Mouse (Mus musculus): ENCODE data around the gene Ece1. TPM values are rescaled to one million over a fixed set of nuclear protein-coding genes. Genes with fewer than 3 reads are reported as not detected.

Ece1 gene
- polyA plus RNA-seq, 1 experiment from 2014 or later, result 53.7 TPM

- no peak overlapping the region for H3K9ac ChIP-seq
- peaks cover 8% of the 10 kb centered on the region for H3K4me1 ChIP-seq
- H3K4me3 ChIP-seq (replicated peaks), result no peak overlapping the region
- no peaks in the 10 kb centered on the region for H3K36me3 ChIP-seq
- 14% methylated on average over 10 of the region's 10 CpGs for WGBS
- peak overlapping the region; percentile 33 for H3K4me2 ChIP-seq
- peak; percentile 57 for ATAC-seq (replicated peaks; ENCODE audit: low FRiP score)
- no peaks in the 10 kb centered on the region for H3K27me3 ChIP-seq
- H3K9me3 ChIP-seq (replicated peaks), result no peaks in the 10 kb centered on the region
- 0 out of 2 replicates have a peak overlapping the region, but pooled peaks have one; percentile 41 for H3K27ac ChIP-seq
Measured at GRCm38 (mm10) chr4:137984212-137984611, 122.2 kb downstream of the Ece1 start.

DNA sequence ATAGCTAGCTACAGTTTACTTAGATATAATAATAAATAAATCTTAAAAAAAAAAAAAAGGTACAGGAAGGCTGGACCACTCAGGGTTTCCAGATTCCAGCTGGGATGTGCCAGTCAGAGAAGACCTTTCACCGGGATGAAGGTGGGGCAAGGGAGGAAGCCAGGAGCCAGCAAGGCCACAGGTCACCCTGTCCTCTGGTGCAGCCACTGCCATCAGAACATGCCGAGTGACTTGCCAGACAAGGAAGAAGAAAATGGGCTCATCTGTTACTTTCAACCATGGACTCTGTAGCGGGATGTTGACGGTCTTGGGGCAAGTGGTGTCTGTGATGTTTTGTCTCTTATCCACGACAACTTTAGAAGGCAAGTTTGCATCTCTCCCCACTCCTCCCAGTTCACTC, 122.7 kb downstream of the Ece1 start:
- Histone ChIP-seq H3K36me3 (no peaks in the 10 kb centered on the region), H3K4me2 (no peak overlapping the region), H3K27me3 (no peaks in the 10 kb centered on the region), H3K27ac (peak overlapping the region; percentile 48; the same call in 1 of the 2 replicates), H3K4me1 (peaks cover 8% of the 10 kb centered on the region), H3K4me3 (replicated peaks) (no peak overlapping the region), H3K9me3 (replicated peaks) (no peaks in the 10 kb centered on the region), H3K9ac (no peak overlapping the region)
- 62% methylated on average over 5 of the region's 5 CpGs for whole genome bisulfite sequencing
- no peak for ATAC-seq (replicated peaks; ENCODE audit: low FRiP score)

DNA sequence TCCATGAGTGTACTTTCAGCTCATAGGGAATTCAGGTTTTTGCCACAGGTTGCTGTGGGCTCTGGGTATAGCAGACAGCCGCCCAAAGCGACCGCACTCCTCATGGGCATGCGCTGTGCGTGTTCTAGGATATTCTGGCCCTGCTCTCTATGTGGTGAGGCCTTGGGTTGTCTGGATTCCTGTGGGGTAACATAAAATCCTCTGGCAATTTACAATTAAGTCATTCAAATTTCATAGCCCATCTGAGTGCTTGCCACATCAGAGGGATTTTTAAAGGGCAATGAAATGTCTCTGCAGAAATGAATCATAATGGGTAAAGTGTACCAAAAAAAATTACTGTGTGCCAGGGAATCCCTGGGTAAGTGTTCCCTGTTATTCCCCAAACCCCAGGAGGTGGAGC, 127.4 kb downstream of the Ece1 start:
- WGBS, result 87% methylated on average over 5 of the region's 5 CpGs
- H3K9ac ChIP-seq, result no peak overlapping the region
- no peak overlapping the region for H3K27ac ChIP-seq
- H3K36me3 ChIP-seq, result no peaks in the 10 kb centered on the region
- no peak for ATAC-seq (replicated peaks; ENCODE audit: low FRiP score)
- H3K4me1 ChIP-seq, result peaks cover 23% of the 10 kb centered on the region
- H3K27me3 ChIP-seq, result no peaks in the 10 kb centered on the region
- no peak overlapping the region for H3K4me3 ChIP-seq (replicated peaks)
- no peaks in the 10 kb centered on the region for H3K9me3 ChIP-seq (replicated peaks)
- no peak overlapping the region for H3K4me2 ChIP-seq

GRCm38 (mm10) chr4:137990433-137990832, 128.4 kb downstream of the Ece1 start:
- 85% methylated on average over 4 of the region's 4 CpGs for WGBS
- Histone ChIP-seq H3K9ac (no peak overlapping the region), H3K27ac (no peak overlapping the region), H3K4me2 (no peak overlapping the region), H3K4me1 (peaks cover 30% of the 10 kb centered on the region), H3K4me3 (replicated peaks) (no peak overlapping the region), H3K27me3 (no peaks in the 10 kb centered on the region), H3K36me3 (no peaks in the 10 kb centered on the region), H3K9me3 (replicated peaks) (no peaks in the 10 kb centered on the region)
- ATAC-seq (replicated peaks; ENCODE audit: low FRiP score), result no peak

- Histone ChIP-seq H3K27me3 (no peaks in the 10 kb centered on the region), H3K4me1 (peaks cover 38% of the 10 kb centered on the region), H3K36me3 (peaks cover 4% of the 10 kb centered on the region), H3K9ac (no peak overlapping the region), H3K4me3 (replicated peaks) (no peak overlapping the region), H3K9me3 (replicated peaks) (no peaks in the 10 kb centered on the region), H3K27ac (peak overlapping the region; percentile 37; the same call in 1 of the 2 replicates), H3K4me2 (no peak overlapping the region)
- no peak for ATAC-seq (replicated peaks; ENCODE audit: low FRiP score)
- WGBS, result 48% methylated on average over 7 of the region's 7 CpGs
Measured at GRCm38 (mm10) chr4:137991240-137991639, 129.2 kb downstream of the Ece1 start.

GRCm38 (mm10) chr4:137992890-137993289, 130.9 kb downstream of the Ece1 start, which contains the start of gene Eif4g3:
Eif4g3 (plus strand) TSS chr4:137993022.
- Histone ChIP-seq H3K4me2 (peak within 1 kb of the TSS; percentile 76), H3K4me3 (replicated peaks) (peak within 1 kb of the TSS; percentile 69), H3K36me3 (peaks cover 16% of the 10 kb centered on the region), H3K4me1 (peaks cover 44% of the 10 kb centered on the region), H3K9ac (peak within 1 kb of the TSS; percentile 95), H3K27ac (peak within 1 kb of the TSS; percentile 91), H3K27me3 (no peaks in the 10 kb centered on the region), H3K9me3 (replicated peaks) (no peaks in the 10 kb centered on the region)
- WGBS, result 2% methylated on average over 39 of the region's 39 CpGs
- no peak for ATAC-seq (replicated peaks; ENCODE audit: low FRiP score)

GRCm38 (mm10) chr4:137993291-137993758, 131.3 kb downstream of the Ece1 start:
- peaks cover 21% of the 10 kb centered on the region for H3K36me3 ChIP-seq
- no peaks in the 10 kb centered on the region for H3K27me3 ChIP-seq
- 0% methylated on average over 38 of the region's 59 CpGs for WGBS
- peak overlapping the region; percentile 76 for H3K4me2 ChIP-seq
- peak overlapping the region; percentile 69 for H3K4me3 ChIP-seq (replicated peaks)
- H3K9ac ChIP-seq, result peak overlapping the region; percentile 95
- H3K9me3 ChIP-seq (replicated peaks), result no peaks in the 10 kb centered on the region
- peak; percentile 94 for ATAC-seq (replicated peaks; ENCODE audit: low FRiP score)
- H3K4me1 ChIP-seq, result peaks cover 44% of the 10 kb centered on the region
- H3K27ac ChIP-seq, result peak overlapping the region; percentile 91

DNA sequence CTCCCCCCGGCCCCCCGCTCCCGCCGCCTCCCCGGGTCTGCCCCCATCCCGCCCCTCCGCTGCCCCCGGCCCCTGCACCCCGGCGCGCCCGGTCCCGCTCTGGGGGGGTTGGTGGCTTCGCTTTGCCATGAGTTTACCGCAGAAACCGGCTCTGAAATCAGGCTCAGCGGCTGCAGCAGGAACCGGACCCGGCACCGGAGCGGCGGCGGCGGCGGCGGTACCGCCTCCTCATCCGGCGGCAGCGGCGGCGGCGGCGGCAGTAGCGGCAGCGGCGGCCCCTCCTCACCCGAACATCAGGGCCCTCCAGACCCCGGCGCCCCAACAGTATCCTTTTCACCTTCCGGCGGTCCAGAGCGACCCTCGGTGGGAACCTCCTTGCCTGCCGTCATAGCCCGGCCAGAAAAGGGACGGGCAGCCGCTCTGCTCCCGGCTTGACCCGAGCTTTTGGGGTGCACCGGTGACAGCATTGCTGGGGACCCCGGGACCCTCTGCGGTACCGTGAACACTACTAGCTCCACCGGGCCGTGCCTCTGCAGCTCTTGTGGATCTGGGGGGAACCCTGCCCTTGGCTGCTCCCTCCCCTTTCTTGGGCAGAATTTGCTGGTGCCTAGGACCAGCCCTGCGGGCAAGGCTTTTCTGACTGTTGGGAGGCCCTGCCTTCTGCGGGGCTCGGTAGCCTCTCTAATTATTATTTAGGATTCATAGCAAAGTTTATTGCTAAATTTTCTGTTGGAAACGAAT, 132.0 kb downstream of the Ece1 start:
- Histone ChIP-seq H3K27ac (peak overlapping the region; percentile 91), H3K4me3 (replicated peaks) (peak overlapping the region; percentile 69), H3K9me3 (replicated peaks) (no peaks in the 10 kb centered on the region), H3K4me1 (peaks cover 44% of the 10 kb centered on the region), H3K27me3 (no peaks in the 10 kb centered on the region), H3K9ac (peak overlapping the region; percentile 95), H3K4me2 (peak overlapping the region; percentile 76), H3K36me3 (peaks cover 27% of the 10 kb centered on the region)
- WGBS, result under 1% methylated on average over 42 of the region's 60 CpGs
- peak; percentile 20 for ATAC-seq (replicated peaks; ENCODE audit: low FRiP score)

GRCm38 (mm10) chr4:137994562-137995336, 132.7 kb downstream of the Ece1 start:
- H3K27ac ChIP-seq, result peak overlapping the region; percentile 91
- H3K9me3 ChIP-seq (replicated peaks), result no peaks in the 10 kb centered on the region
- peak overlapping the region; percentile 69 for H3K4me3 ChIP-seq (replicated peaks)
- H3K4me1 ChIP-seq, result peaks cover 44% of the 10 kb centered on the region
- peak overlapping the region; percentile 76 for H3K4me2 ChIP-seq
- H3K9ac ChIP-seq, result peak overlapping the region; percentile 95
- ATAC-seq (replicated peaks; ENCODE audit: low FRiP score), result no peak
- H3K36me3 ChIP-seq, result peaks cover 35% of the 10 kb centered on the region
- WGBS, result 36% methylated on average over 12 of the region's 12 CpGs
- no peaks in the 10 kb centered on the region for H3K27me3 ChIP-seq

GRCm38 (mm10) chr4:137995399-137995798, 133.4 kb downstream of the Ece1 start:
- Histone ChIP-seq H3K36me3 (peaks cover 35% of the 10 kb centered on the region), H3K4me3 (replicated peaks) (peak overlapping the region; percentile 69), H3K9me3 (replicated peaks) (no peaks in the 10 kb centered on the region), H3K9ac (peak overlapping the region; percentile 95; the same call in 1 of the 2 replicates), H3K4me2 (peak overlapping the region; percentile 76), H3K4me1 (peaks cover 48% of the 10 kb centered on the region), H3K27me3 (no peaks in the 10 kb centered on the region), H3K27ac (peak overlapping the region; percentile 30; the same call in 1 of the 2 replicates)
- no peak for ATAC-seq (replicated peaks; ENCODE audit: low FRiP score)
- 60% methylated on average over 12 of the region's 12 CpGs for WGBS

GRCm38 (mm10) chr4:137998232-137998631, 136.2 kb downstream of the Ece1 start:
- Histone ChIP-seq H3K36me3 (peaks cover 51% of the 10 kb centered on the region), H3K27ac (no peak overlapping the region), H3K9me3 (replicated peaks) (no peaks in the 10 kb centered on the region), H3K4me3 (replicated peaks) (no peak overlapping the region), H3K27me3 (no peaks in the 10 kb centered on the region), H3K9ac (no peak overlapping the region), H3K4me1 (peaks cover 37% of the 10 kb centered on the region), H3K4me2 (no peak overlapping the region)
- ATAC-seq (replicated peaks; ENCODE audit: low FRiP score), result no peak
- WGBS, result 69% methylated on average over 4 of the region's 4 CpGs

GRCm38 (mm10) chr4:138000682-138001081, 138.6 kb downstream of the Ece1 start:
- Histone ChIP-seq H3K27ac (peak overlapping the region; percentile 25), H3K4me3 (replicated peaks) (no peak overlapping the region), H3K9me3 (replicated peaks) (no peaks in the 10 kb centered on the region), H3K27me3 (no peaks in the 10 kb centered on the region), H3K4me1 (peaks cover 31% of the 10 kb centered on the region), H3K4me2 (no peak overlapping the region), H3K36me3 (peaks cover 68% of the 10 kb centered on the region), H3K9ac (no peak overlapping the region)
- WGBS, result 15% methylated on average over 7 of the region's 7 CpGs
- no peak for ATAC-seq (replicated peaks; ENCODE audit: low FRiP score)
